Mouse (Mus musculus) heart, embryonic 13.5 days (tissue): Measurements from ENCODE around the gene Zranb1. TPM values are rescaled to one million over a fixed set of nuclear protein-coding genes. Genes with fewer than 3 reads are reported as not detected.

Source experiments
- ATAC-seq: fragments of 200-750 bp; cut with Nextera tagmentation; 2 replicates; pipeline ENCODE4 v1.8.0; 2017; ENCODE audit warnings: moderate TSS enrichment; ENCODE audit not compliant: insufficient number of reproducible peaks, low FRiP score, low TSS enrichment; ENCODE audit errors: extremely low read depth
- H3K27ac ChIP-seq: fragments of 300-500 bp; sonication (generic); replicated peaks from 2 replicates; pipeline ENCODE4 v1.5.1; 2015; ENCODE audit warnings: moderate library complexity, mild to moderate bottlenecking, inconsistent platforms
- H3K27me3 ChIP-seq: fragments of 300-500 bp; sonication (generic); replicated peaks from 2 replicates; pipeline ENCODE4 v1.6.1; 2015; ENCODE audit warnings: mild to moderate bottlenecking, inconsistent platforms
- H3K36me3 ChIP-seq: fragments of 300-500 bp; sonication (generic); 2 replicates; pipeline ENCODE4 v1.6.1; 2015; ENCODE audit warnings: mild to moderate bottlenecking, inconsistent platforms
- H3K4me1 ChIP-seq: fragments of 300-500 bp; sonication (generic); 2 replicates; pipeline ENCODE4 v1.6.1; 2015; ENCODE audit warnings: inconsistent platforms
- H3K4me2 ChIP-seq: fragments of 300-500 bp; sonication (generic); 2 replicates; pipeline ENCODE4 v1.6.1; 2015; ENCODE audit warnings: inconsistent platforms, mild to moderate bottlenecking, moderate library complexity
- H3K4me3 ChIP-seq: fragments of 300-500 bp; sonication (generic); 2 replicates; pipeline ENCODE4 v1.5.1; 2015; ENCODE audit warnings: moderate library complexity, mild to moderate bottlenecking, inconsistent platforms
- H3K9ac ChIP-seq: fragments of 300-500 bp; sonication (generic); 2 replicates; pipeline ENCODE4 v1.6.1; 2015; ENCODE audit warnings: inconsistent platforms, mild to moderate bottlenecking, moderate library complexity
- H3K9me3 ChIP-seq: fragments of 300-500 bp; sonication (generic); 2 replicates; pipeline ENCODE4 v1.6.1; 2016; ENCODE audit warnings: inconsistent platforms
- WGBS: fragments of 180-500 bp; shearing (Covaris S2); methylation state at CpG from one replicate; pipeline ENCODE4 v1.1.7; 2015; ENCODE audit warnings: mixed read lengths; 5-methylcytosine and 5-hydroxymethylcytosine counted together
- polyA plus RNA-seq: library from polyadenylated mRNA; unstranded; fragments of >200 nt; fragmentation: Nextera tagmentation; extraction: Ambion mirVana; gene quantifications from 2 replicates; pipeline ENCODE4 v1.2.1, GENCODE M21; 2015

The Zranb1 gene
- polyA plus RNA-seq: 7.5 and 8.0 TPM in 2 replicates

DNA sequence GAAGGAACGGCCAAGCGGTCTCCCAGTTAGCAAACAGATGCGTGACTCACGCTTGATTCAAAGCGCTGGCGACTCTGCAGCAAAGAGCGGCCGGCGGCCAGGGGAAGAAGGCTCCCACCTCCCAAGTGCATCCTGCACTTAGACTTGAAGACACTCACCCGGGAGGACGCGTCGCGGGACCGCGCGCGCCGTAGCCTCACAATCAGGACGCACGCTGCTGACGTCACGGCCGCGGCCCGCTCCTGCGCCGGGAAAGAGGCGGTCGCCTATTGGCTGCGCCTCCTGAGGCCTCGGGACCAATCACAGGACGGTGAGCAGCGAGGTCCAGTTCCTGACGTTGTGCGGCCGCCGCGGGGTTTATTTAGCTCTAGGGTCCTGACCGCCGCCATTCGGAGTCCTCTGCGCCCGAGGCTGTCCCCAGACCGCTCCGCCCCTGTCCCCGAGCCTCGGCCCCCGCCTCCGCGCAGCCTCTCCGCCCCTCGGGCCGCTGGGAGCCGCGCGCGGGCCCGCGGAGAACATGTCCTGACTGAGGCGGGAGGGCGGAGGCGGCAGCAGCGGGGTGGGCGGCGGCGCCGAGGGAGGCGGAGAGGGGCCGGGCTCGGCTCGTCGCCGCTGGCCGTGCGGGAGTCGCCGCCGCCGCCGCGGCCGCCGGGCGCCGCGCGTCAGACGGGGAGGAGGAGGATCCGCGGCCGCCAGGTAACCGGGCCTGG is at the start of gene Zranb1:
Gene Zranb1 (plus strand): TSS at position 293 of the 710 bp plus-strand sequence.
- Histone ChIP-seq H3K36me3 (no peaks in the 10 kb centered on the region), H3K27me3 (no peaks in the 10 kb centered on the region), H3K4me2 (peak within 1 kb of the TSS; percentile 75), H3K9me3 (no peaks in the 10 kb centered on the region), H3K27ac (peak within 1 kb of the TSS; percentile 98), H3K4me3 (peak within 1 kb of the TSS; percentile 96), H3K4me1 (peaks cover 19% of the 10 kb centered on the region), H3K9ac (peak within 1 kb of the TSS; percentile 99)
- WGBS: under 1% methylated on average over 63 of the region's 93 CpGs
- ATAC-seq: peak; percentile 100

DNA sequence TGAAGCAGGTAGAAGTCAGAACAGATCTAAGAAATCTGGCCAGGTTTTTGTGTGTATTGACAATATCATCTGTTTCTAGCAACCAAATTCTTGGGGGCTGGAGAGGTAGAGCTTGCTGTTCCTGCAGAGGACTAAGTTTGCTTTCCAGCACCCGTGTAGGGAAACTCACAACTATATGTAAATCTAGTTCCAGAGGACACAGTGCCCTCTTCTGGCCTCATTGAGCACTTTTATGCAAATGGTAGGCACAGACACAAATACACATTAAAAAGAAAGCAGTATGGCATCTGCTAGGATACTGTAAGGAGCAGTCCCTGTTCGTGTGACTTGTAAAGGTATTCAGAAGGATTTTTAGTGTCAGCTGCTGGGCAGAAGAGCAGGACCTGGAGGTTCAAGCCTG is 48.6 kb upstream of the Zranb1 start:
- H3K27ac ChIP-seq: no peak overlapping the region
- no peak overlapping the region for H3K9ac ChIP-seq
- no peak for ATAC-seq
- no peak overlapping the region for H3K4me2 ChIP-seq
- H3K27me3 ChIP-seq: no peaks in the 10 kb centered on the region
- H3K9me3 ChIP-seq: no peaks in the 10 kb centered on the region
- WGBS: 70% methylated on average over 2 of the region's 2 CpGs
- H3K4me3 ChIP-seq: no peak overlapping the region
- peaks cover 11% of the 10 kb centered on the region; the same call in 1 of the 2 replicates for H3K4me1 ChIP-seq
- H3K36me3 ChIP-seq: peaks cover 82% of the 10 kb centered on the region

DNA sequence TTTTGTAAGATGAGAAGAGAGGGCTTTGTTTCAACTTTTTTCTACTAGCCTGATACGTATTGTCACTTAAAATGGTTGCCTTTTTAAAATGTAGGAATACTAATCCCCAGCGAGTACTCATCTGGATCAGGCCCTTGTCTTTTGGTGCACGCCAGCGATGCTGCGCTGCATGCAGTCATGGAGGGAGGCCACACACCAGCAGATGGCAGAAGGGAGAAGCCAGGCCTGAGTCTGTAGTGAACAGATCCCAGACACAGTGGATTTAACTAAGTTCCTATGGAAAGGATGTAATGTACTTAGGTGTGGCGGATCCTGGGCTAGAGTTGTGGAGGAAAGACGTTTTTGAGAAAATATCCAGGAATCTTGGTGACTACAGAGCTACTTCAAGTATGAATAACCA is 46.9 kb upstream of the Zranb1 start:
- no peak overlapping the region for H3K4me3 ChIP-seq
- no peak for ATAC-seq

DNA sequence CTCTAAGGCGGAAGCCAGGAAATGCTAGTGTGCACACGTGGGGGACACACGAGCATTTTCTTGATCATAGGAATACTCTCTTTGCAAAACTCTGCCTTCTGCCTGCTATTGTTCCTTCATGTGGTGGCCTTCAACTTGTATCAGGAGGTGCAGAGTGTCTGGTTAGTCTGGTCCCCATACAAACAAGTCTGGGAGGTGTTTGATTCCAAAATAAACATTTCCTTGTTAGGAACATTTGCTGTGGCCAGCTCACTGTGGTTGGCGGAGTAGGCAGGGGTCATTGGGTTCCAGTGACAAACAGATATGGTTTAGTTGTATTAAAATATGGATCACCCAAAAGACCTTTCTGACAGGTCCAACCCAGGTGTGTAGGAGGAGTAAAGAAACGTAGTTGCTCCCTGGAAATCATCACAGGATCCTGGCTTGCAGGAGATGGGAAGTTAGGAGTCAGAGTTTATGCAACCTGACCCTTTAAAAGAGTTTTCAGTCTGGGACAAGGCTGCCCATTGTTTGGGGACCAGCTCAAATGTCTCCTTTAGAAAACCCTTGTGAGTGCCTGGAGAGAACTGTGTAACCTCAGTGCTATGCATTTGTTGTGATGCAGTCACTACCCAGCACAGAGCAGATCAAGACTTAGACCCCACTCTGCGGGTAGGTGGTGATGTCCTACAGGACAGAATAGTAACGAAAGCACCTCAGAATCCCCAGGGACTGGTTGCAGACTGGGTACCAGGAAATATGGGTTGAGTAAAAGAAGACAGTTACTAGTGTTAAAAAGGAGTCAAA is 43.7 kb upstream of the Zranb1 start:
- Histone ChIP-seq H3K4me1 (peaks cover 11% of the 10 kb centered on the region; the same call in 1 of the 2 replicates), H3K27me3 (no peaks in the 10 kb centered on the region), H3K9ac (no peak overlapping the region), H3K36me3 (peaks cover 35% of the 10 kb centered on the region), H3K27ac (0 out of 2 replicates have a peak overlapping the region, but pooled peaks have one; percentile 8), H3K9me3 (no peaks in the 10 kb centered on the region), H3K4me2 (no peak overlapping the region), H3K4me3 (no peak overlapping the region)
- 60% methylated on average over 7 of the region's 7 CpGs for WGBS
- ATAC-seq: no peak

More for the DNA sequence above, 46.9 kb upstream of the Zranb1 start:
- H3K27me3 ChIP-seq: no peaks in the 10 kb centered on the region
- H3K36me3 ChIP-seq: peaks cover 66% of the 10 kb centered on the region
- no peak overlapping the region for H3K4me2 ChIP-seq
- no peak overlapping the region for H3K9ac ChIP-seq
- H3K9me3 ChIP-seq: no peaks in the 10 kb centered on the region
- H3K4me1 ChIP-seq: peaks cover 11% of the 10 kb centered on the region; the same call in 1 of the 2 replicates
- no peak overlapping the region for H3K27ac ChIP-seq
- WGBS: 92% methylated on average over 7 of the region's 7 CpGs

DNA sequence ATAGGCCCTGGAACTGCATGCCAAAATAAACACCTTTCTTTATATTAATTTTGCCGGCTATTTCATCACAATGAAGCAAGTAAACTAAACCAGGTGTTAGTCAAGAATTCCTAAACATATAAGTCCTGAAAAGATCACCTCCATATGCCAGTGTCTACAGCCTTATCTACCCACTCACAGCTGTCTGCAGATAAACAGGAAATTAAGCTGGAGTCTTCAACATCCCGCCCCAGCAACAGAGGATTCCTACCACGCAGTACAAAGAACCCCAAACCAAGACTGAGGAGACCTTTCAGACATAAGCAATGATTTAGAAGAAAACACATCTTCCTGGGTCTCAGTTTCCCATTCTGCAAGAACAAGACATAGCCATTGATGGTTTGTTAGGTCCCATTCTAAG is 42.9 kb upstream of the Zranb1 start:
- H3K36me3 ChIP-seq: peaks cover 27% of the 10 kb centered on the region
- H3K4me1 ChIP-seq: peaks cover 11% of the 10 kb centered on the region; the same call in 1 of the 2 replicates
- H3K9me3 ChIP-seq: no peaks in the 10 kb centered on the region
- 50% methylated on average over 3 of the region's 3 CpGs for WGBS
- H3K9ac ChIP-seq: no peak overlapping the region
- no peaks in the 10 kb centered on the region for H3K27me3 ChIP-seq
- no peak overlapping the region for H3K4me3 ChIP-seq
- H3K4me2 ChIP-seq: no peak overlapping the region
- ATAC-seq: no peak
- no peak overlapping the region for H3K27ac ChIP-seq

DNA sequence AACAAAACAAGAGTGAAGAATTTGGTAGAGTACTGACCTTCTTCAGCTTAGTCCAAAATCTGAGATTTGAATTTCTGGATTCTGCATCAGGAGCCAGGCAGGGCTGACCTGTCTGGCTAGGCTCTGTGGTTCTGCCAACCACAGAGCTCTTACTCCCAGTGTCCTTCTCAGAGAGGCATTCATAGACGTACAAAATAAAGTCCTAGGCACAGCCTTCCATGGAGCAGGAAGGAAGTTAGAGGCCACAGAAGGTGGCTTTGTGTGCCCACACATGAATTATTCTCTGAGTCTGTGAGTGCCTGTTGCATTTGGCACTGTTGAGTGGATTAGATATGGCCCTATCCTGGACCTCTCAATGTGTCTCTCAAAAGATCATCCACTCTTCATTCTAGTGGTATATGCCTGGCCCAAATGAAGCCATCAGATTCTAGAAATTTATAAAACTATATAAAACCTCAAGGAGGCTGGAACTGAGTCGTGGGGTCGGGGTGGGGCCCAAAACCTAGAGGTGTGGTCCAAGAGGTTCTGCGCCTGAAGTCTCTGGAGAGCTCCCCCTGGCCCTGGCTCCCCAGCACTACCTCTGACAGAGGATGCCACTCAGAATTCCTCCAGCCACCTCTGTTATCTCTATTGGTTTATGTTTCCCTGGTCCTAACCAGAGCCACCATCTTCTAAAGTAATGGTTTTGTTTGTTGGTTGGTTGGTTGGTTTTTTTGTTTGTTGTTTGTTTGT is 42.3 kb upstream of the Zranb1 start:
- Histone ChIP-seq H3K36me3 (peaks cover 21% of the 10 kb centered on the region), H3K9ac (no peak overlapping the region), H3K4me3 (no peak overlapping the region), H3K27me3 (no peaks in the 10 kb centered on the region), H3K9me3 (no peaks in the 10 kb centered on the region; the same call in 1 of the 2 replicates), H3K4me2 (no peak overlapping the region), H3K4me1 (peaks cover 11% of the 10 kb centered on the region; the same call in 1 of the 2 replicates), H3K27ac (no peak overlapping the region)
- WGBS: 60% methylated on average over 4 of the region's 4 CpGs
- no peak for ATAC-seq

DNA sequence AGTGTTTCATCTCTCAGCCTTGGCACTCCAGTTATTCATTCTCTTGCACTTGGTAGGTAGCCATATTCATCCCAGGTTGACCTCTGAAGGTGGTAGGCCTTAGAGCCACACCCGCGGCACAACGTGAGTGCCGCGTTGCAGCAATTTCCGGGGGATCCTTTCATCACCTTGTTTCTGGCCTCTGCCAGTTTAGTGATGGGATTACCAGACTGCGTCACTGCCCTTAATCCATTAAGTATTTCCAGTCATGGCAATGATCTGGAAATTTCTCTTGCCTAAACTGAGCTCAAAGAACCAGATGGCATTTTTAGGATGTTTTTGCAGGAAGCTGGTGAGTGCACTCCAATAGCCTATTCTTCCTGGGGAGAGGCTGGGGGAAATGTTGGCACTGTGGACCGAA is 41.3 kb upstream of the Zranb1 start:
- H3K36me3 ChIP-seq: peaks cover 11% of the 10 kb centered on the region
- H3K4me3 ChIP-seq: no peak overlapping the region
- no peak overlapping the region for H3K27ac ChIP-seq
- no peak overlapping the region for H3K4me2 ChIP-seq
- ATAC-seq: no peak
- WGBS: 89% methylated on average over 8 of the region's 8 CpGs
- peaks cover 9% of the 10 kb centered on the region for H3K4me1 ChIP-seq
- H3K9me3 ChIP-seq: no peaks in the 10 kb centered on the region; the same call in 1 of the 2 replicates
- no peak overlapping the region for H3K9ac ChIP-seq
- H3K27me3 ChIP-seq: no peaks in the 10 kb centered on the region

DNA sequence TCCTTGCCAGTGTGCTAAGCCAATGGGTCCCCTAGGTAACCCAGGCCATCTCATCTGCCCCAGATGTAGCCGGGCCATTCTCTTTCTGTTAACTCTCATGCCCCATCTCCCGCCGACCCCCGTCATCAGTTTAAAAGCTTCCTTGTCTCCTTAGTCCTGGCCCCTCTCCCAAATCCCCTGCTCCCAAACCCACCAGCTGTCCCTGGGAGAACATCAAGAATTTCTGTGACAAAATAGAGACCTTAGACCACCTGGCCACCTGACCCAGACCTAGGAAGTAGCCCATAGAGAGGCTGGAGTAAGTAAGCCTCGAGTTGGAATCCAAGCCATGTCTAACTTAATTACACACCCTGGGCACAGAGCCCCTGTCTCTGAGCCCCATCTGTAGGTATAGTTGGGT is 40.7 kb upstream of the Zranb1 start:
- H3K9ac ChIP-seq: no peak overlapping the region
- H3K4me1 ChIP-seq: peaks cover 12% of the 10 kb centered on the region
- H3K27ac ChIP-seq: no peak overlapping the region
- no peaks in the 10 kb centered on the region; the same call in 1 of the 2 replicates for H3K9me3 ChIP-seq
- 92% methylated on average over 5 of the region's 5 CpGs for WGBS
- no peak overlapping the region for H3K4me3 ChIP-seq
- no peak overlapping the region for H3K4me2 ChIP-seq
- ATAC-seq: no peak
- no peaks in the 10 kb centered on the region for H3K27me3 ChIP-seq
- H3K36me3 ChIP-seq: peaks cover 6% of the 10 kb centered on the region

DNA sequence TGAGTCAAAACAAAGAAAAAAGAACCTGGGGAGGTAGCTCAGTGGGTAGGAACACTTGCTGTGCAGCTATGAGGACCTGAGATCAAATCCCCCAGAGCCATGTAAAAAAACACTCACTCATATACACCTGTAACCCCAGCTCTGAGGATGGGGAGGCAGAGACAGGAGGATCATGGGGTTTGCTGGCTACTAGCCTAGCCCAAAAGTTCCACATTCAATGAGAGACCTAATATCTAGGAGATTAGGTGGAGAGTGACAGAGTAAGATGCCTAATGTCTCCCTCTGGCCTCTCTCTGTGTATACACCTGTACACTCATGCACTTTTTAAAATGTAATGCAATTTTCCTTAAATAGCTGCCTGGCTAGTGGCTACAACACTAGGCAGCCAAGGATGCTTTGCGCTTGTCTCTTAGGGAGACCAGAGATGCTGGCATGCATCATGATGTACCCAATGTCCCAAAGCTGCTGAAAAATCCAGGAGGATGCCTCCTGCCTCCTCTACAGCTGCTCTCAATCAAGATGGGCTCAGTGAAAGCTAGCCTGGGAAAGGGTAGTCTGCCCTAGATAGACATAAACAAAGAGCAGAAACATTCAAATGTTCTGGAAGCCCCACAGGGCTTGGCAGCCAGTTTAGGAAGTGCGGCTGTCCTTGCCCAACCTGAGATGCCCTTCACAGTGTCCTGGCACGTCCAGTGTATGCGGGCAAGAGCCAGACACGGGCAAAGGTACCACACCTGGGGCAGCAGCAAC is 39.2 kb upstream of the Zranb1 start:
- H3K4me3 ChIP-seq: no peak overlapping the region
- H3K9ac ChIP-seq: no peak overlapping the region
- no peaks in the 10 kb centered on the region for H3K36me3 ChIP-seq
- peaks cover 22% of the 10 kb centered on the region for H3K4me1 ChIP-seq
- no peak for ATAC-seq
- WGBS: 70% methylated on average over 5 of the region's 5 CpGs
- H3K9me3 ChIP-seq: no peaks in the 10 kb centered on the region; the same call in 1 of the 2 replicates
- no peak overlapping the region for H3K27ac ChIP-seq
- no peak overlapping the region for H3K4me2 ChIP-seq
- no peaks in the 10 kb centered on the region for H3K27me3 ChIP-seq

DNA sequence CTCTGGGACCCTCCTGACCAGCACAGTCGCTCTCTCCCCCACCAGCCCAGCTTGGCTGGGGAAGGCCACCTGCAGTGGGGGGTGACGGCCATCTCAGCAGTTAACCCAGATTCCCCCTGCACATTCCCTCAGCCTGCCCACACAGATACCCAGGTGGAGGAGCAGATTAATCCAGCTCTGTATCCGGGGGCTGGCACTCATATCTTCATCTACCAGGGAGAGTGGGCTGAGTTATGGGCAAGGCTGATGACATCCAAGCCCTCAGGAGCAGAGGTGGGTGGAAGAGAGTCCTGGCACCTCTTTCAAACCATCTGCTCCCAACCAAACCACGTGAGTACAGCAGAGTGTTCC is 38.7 kb upstream of the Zranb1 start:
- Histone ChIP-seq H3K36me3 (no peaks in the 10 kb centered on the region), H3K9ac (no peak overlapping the region), H3K27me3 (no peaks in the 10 kb centered on the region), H3K4me1 (peaks cover 22% of the 10 kb centered on the region), H3K27ac (no peak overlapping the region), H3K4me2 (no peak overlapping the region), H3K4me3 (no peak overlapping the region), H3K9me3 (no peaks in the 10 kb centered on the region; the same call in 1 of the 2 replicates)
- no peak for ATAC-seq
- 55% methylated on average over 4 of the region's 4 CpGs for WGBS
